11 mouse cellular contexts compared by ENCODE assay signal in genomic region chr2:71651662-71652061, GRCm38 (mm10).
DNase-seq lines count a peak whose midpoint lies in the region; ATAC-seq and TF ChIP-seq lines count a peak whose summit lies in the region.
"Had no signal": no experiment of that assay in that cellular context is flagged by ENCODE, and none has a peak within 500 bp of the region (broad histone marks: within the 10 kb centered on the region; RNA-seq: fewer than 3 reads in every experiment).

No protein-coding gene starts in this region.

- no peak overlapping the region for H3K9ac ChIP-seq in hindbrain, embryonic 13.5 days
- H3K9ac ChIP-seq in midbrain, embryonic 15.5 days: no peak overlapping the region

- H3K4me3 ChIP-seq in layer of hippocampus, adult 2 months: no peak overlapping the region
- no peak overlapping the region for H3K4me3 ChIP-seq in embryonic facial prominence, embryonic 10.5 days
- no peak overlapping the region for H3K4me3 ChIP-seq in hindbrain, embryonic 13.5 days
- H3K4me3 ChIP-seq in midbrain, embryonic 15.5 days: no peak overlapping the region
- H3K4me3 ChIP-seq in thymus, adult 2 months (ENCODE audit: control insufficient read depth, insufficient read depth, low read length): no peak overlapping the region
- no peak overlapping the region for H3K4me3 ChIP-seq in gastrocnemius, adult 2 months

- no peak for TF ChIP-seq POLR2A in thymus, adult 2 months (IDR thresholded peaks at IDR 0.05; ENCODE audit: control insufficient read depth, extremely low read depth, insufficient read depth, low read length, poor library complexity)

- H3K27me3 ChIP-seq in embryonic facial prominence, embryonic 10.5 days (replicated peaks; ENCODE audit: low read depth, poor library complexity, severe bottlenecking): peaks cover 2% of the 10 kb centered on the region; the same call in 1 of the 2 replicates
- H3K27me3 ChIP-seq in hindbrain, embryonic 13.5 days: no peaks in the 10 kb centered on the region
- no peaks in the 10 kb centered on the region for H3K27me3 ChIP-seq in midbrain, embryonic 15.5 days (replicated peaks)
- H3K27me3 ChIP-seq in thymus, adult 2 months (ENCODE audit: control insufficient read depth, insufficient read depth, low read length): no peaks in the 10 kb centered on the region
- H3K27me3 ChIP-seq: Patski had no signal

- no peaks in the 10 kb centered on the region for H3K36me3 ChIP-seq in embryonic facial prominence, embryonic 10.5 days (replicated peaks)
- no peaks in the 10 kb centered on the region for H3K36me3 ChIP-seq in hindbrain, embryonic 13.5 days
- no peaks in the 10 kb centered on the region for H3K36me3 ChIP-seq in midbrain, embryonic 15.5 days (replicated peaks)
- no peaks in the 10 kb centered on the region for H3K36me3 ChIP-seq in thymus, adult 2 months (ENCODE audit: control insufficient read depth, insufficient read depth, low read length)

- H3K4me2 ChIP-seq in hindbrain, embryonic 13.5 days: no peak overlapping the region
- H3K4me2 ChIP-seq in midbrain, embryonic 15.5 days: peak overlapping the region; percentile 17

- no peak for DNase-seq in layer of hippocampus, adult 2 months (ENCODE audit: low spot score in 2 of 2)
- no peak for DNase-seq in layer of hippocampus, adult 11-12 months (ENCODE audit: low spot score)
- DNase-seq in embryonic facial prominence, embryonic 10.5 days (ENCODE audit: low spot score): no peak
- DNase-seq in thymus, adult 2 months: no peak
- no peak for DNase-seq in lung, postnatal 10 days
- no peak for DNase-seq in gastrocnemius, adult 2 months
- DNase-seq: gastrocnemius, postnatal 25 days had no signal

- H3K4me1 ChIP-seq in embryonic facial prominence, embryonic 10.5 days: peaks cover 58% of the 10 kb centered on the region
- H3K4me1 ChIP-seq in hindbrain, embryonic 13.5 days (replicated peaks): peaks cover 34% of the 10 kb centered on the region
- H3K4me1 ChIP-seq in midbrain, embryonic 15.5 days: peaks cover 31% of the 10 kb centered on the region
- peaks cover 16% of the 10 kb centered on the region for H3K4me1 ChIP-seq in thymus, adult 2 months (replicated peaks; ENCODE audit: control insufficient read depth, insufficient read depth, low read length)

- no peak for TF ChIP-seq CTCF in layer of hippocampus, adult 2 months (conservative IDR thresholded peaks at IDR 0.05)
- TF ChIP-seq CTCF in thymus, adult 2 months (IDR thresholded peaks at IDR 0.05; ENCODE audit: borderline replicate concordance, control insufficient read depth, extremely low read depth, insufficient read depth, low read length, poor library complexity): no peak
- TF ChIP-seq CTCF in gastrocnemius, adult 2 months (IDR thresholded peaks at IDR 0.05): no peak

- H3K27ac ChIP-seq in layer of hippocampus, adult 2 months: peak overlapping the region; percentile 28; the same call in 1 of the 2 replicates
- H3K27ac ChIP-seq in embryonic facial prominence, embryonic 10.5 days (replicated peaks): peak overlapping the region; percentile 62
- H3K27ac ChIP-seq in hindbrain, embryonic 13.5 days: peak overlapping the region; percentile 71; the same call in 1 of the 2 replicates
- peak overlapping the region; percentile 52 for H3K27ac ChIP-seq in midbrain, embryonic 15.5 days
- no peak overlapping the region for H3K27ac ChIP-seq in thymus, adult 2 months (ENCODE audit: control insufficient read depth, insufficient read depth, low read length)
- H3K27ac ChIP-seq in gastrocnemius, adult 2 months: no peak overlapping the region

- ATAC-seq in hindbrain, embryonic 13.5 days (ENCODE audit: low FRiP score): no peak
- ATAC-seq in midbrain, embryonic 15.5 days (replicated peaks): no peak
- ATAC-seq: intestine, embryonic 16.5 days; Patski had no signal

- WGBS in embryonic facial prominence, embryonic 10.5 days: 19% methylated on average over 2 of the region's 2 CpGs
- WGBS in hindbrain, embryonic 13.5 days: 12% methylated on average over 2 of the region's 2 CpGs
- WGBS in midbrain, embryonic 15.5 days: 24% methylated on average over 2 of the region's 2 CpGs
- 86% methylated on average over 2 of the region's 2 CpGs for WGBS in thymus, adult 2 months

- no peaks in the 10 kb centered on the region for H3K9me3 ChIP-seq in embryonic facial prominence, embryonic 10.5 days
- H3K9me3 ChIP-seq in hindbrain, embryonic 13.5 days: no peaks in the 10 kb centered on the region
- no peaks in the 10 kb centered on the region for H3K9me3 ChIP-seq in midbrain, embryonic 15.5 days

- intact Hi-C loops in gastrocnemius, adult 2 months (cut with DNase I): no loop called here

Comparison
In these comparisons a context has a peak if more than half of its experiments do, and no peak if none do; other contexts are left out.
1. H3K27ac ChIP-seq: peak in layer of hippocampus, adult 2 months (single experiment), embryonic facial prominence, embryonic 10.5 days (single experiment), hindbrain, embryonic 13.5 days (single experiment) and midbrain, embryonic 15.5 days (single experiment); none in thymus, adult 2 months (single experiment) and gastrocnemius, adult 2 months (single experiment).